Mouse (Mus musculus) forelimb bud, embryonic 11.5 days (tissue): Measurements from ENCODE around the gene Magea5.
"Not testable (repeated sequence)": the region's sequence is repeated elsewhere in the genome, so short reads cannot be mapped to it uniquely, and the experiment has no call there.

Experiments
- DNase-seq: peaks from one replicate; pipeline ENCODE4 v3.0.0-alpha.2; 2012; ENCODE audit warnings: low read depth, low spot score

Magea5 gene

GRCm38 (mm10) chrX:155063045-155063444 lies at the start of gene Magea5:
Gene Magea5 (minus strand): TSS chrX:155063145.
- DNase-seq: not testable (repeated sequence)

DNA sequence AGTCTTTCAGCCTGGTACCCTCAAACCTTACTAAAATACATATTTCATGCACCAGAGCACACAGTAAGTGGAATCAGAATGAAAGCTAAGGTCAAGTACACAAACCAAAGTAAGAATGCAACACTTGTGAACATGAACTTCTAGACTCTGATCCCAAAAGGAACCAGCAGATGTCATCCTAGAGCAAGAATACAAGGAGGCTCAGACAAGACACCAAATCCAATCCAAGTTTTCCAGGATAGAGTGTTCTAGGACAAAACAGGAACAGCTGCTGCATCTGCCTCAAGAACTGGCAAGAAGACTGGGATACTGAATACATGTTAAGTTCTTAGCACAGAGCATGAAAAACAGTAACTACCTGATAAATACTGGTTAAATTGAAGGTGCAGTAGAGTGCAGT lies 35.1 kb upstream of the Magea5 start:
- no peak for DNase-seq

GRCm38 (mm10) chrX:155093566-155093965 lies 30.6 kb upstream of the Magea5 start, which contains the start of gene Magea2:
Gene Magea2 (minus strand): TSS chrX:155093666.
- not testable (repeated sequence) for DNase-seq

- DNase-seq: not testable (repeated sequence)
These were observed 26.7 kb upstream of the Magea5 start, which contains the start of gene Magea1 for GRCm38 (mm10) chrX:155089693-155090092. Gene Magea1 (minus strand): TSS chrX:155089793.
